Mouse (Mus musculus): ENCODE results near the gene Jpt1.
"Not testable (repeated sequence)": the region's sequence is repeated elsewhere in the genome, so short reads cannot be mapped to it uniquely, and the experiment has no call there.

Jpt1 gene

GRCm38 (mm10) chr11:115473626-115474275 lies 40.4 kb downstream of the Jpt1 start:
- peak; percentile 97 for DNase-seq

- DNase-seq: no peak
Observed at GRCm38 (mm10) chr11:115472183-115472582, 42.0 kb downstream of the Jpt1 start.

- DNase-seq: no peak
Observed at GRCm38 (mm10) chr11:115467217-115467618, 47.0 kb downstream of the Jpt1 start.

- peak; percentile 66 for DNase-seq
Observed at GRCm38 (mm10) chr11:115464851-115465250, 49.3 kb downstream of the Jpt1 start.

GRCm38 (mm10) chr11:115463397-115463796 lies 50.8 kb downstream of the Jpt1 start:
- DNase-seq: peak; percentile 76

- peak; percentile 85 for DNase-seq
Observed at GRCm38 (mm10) chr11:115462243-115462891, 51.8 kb downstream of the Jpt1 start, which contains the start of gene Slc16a5. Slc16a5 (plus strand) TSS chr11:115462474.

- peak; percentile 70 for DNase-seq
Observed at GRCm38 (mm10) chr11:115461846-115462242, 52.3 kb downstream of the Jpt1 start.

- peak; percentile 52 for DNase-seq
Observed at GRCm38 (mm10) chr11:115460976-115461375, 53.2 kb downstream of the Jpt1 start.

- DNase-seq: peak; percentile 23
Observed at GRCm38 (mm10) chr11:115457405-115457804, 56.8 kb downstream of the Jpt1 start.

- DNase-seq: no peak
Observed at GRCm38 (mm10) chr11:115456182-115456581, 58.0 kb downstream of the Jpt1 start.

- DNase-seq: no peak
Observed at GRCm38 (mm10) chr11:115455619-115456018, 58.6 kb downstream of the Jpt1 start.

GRCm38 (mm10) chr11:115454822-115455221 lies 59.4 kb downstream of the Jpt1 start:
- DNase-seq: not testable (repeated sequence)

- peak; percentile 61 for DNase-seq
Observed at GRCm38 (mm10) chr11:115453306-115453705, 60.9 kb downstream of the Jpt1 start.

GRCm38 (mm10) chr11:115452281-115452860 lies 61.8 kb downstream of the Jpt1 start:
- peak; percentile 63 for DNase-seq

- peak; percentile 85 for DNase-seq
Observed at GRCm38 (mm10) chr11:115451781-115452241, 62.4 kb downstream of the Jpt1 start.

- no peak for DNase-seq
Observed at GRCm38 (mm10) chr11:115450176-115450575, 64.0 kb downstream of the Jpt1 start.

- no peak for DNase-seq
Observed at GRCm38 (mm10) chr11:115448998-115449397, 65.2 kb downstream of the Jpt1 start.

GRCm38 (mm10) chr11:115448075-115448474 lies 66.1 kb downstream of the Jpt1 start:
- no peak for DNase-seq
